Mouse (Mus musculus): ENCODE measurements around the gene Cdc73.
"Not testable (repeated sequence)": the region's sequence is repeated elsewhere in the genome, so short reads cannot be mapped to it uniquely, and the experiment has no call there.

Gene Cdc73

GRCm38 (mm10) chr1:143664786-143665185, 37.9 kb downstream of the Cdc73 start:
- not testable (repeated sequence) for DNase-seq

GRCm38 (mm10) chr1:143663197-143663596, 39.5 kb downstream of the Cdc73 start:
- DNase-seq, result no peak

GRCm38 (mm10) chr1:143653646-143654045, 49.0 kb downstream of the Cdc73 start:
- no peak for DNase-seq

- DNase-seq, result no peak
Observed at GRCm38 (mm10) chr1:143650317-143650716, 52.4 kb downstream of the Cdc73 start.

- DNase-seq, result no peak
Observed at GRCm38 (mm10) chr1:143646219-143646618, 56.5 kb downstream of the Cdc73 start.

- no peak for DNase-seq
Observed at GRCm38 (mm10) chr1:143645386-143645785, 57.3 kb downstream of the Cdc73 start.

- DNase-seq, result peak; percentile 3
Observed at GRCm38 (mm10) chr1:143644221-143644620, 58.5 kb downstream of the Cdc73 start.

GRCm38 (mm10) chr1:143640650-143641407, 61.9 kb downstream of the Cdc73 start, which contains the start of gene B3galt2:
B3galt2 (plus strand) TSS chr1:143640664.
- peak; percentile 5 for DNase-seq

- DNase-seq, result no peak
Observed at GRCm38 (mm10) chr1:143632854-143633587, 69.7 kb downstream of the Cdc73 start.

GRCm38 (mm10) chr1:143632361-143632760, 70.3 kb downstream of the Cdc73 start:
- DNase-seq, result no peak

GRCm38 (mm10) chr1:143631337-143631736, 71.4 kb downstream of the Cdc73 start:
- DNase-seq, result no peak

- no peak for DNase-seq
Observed at GRCm38 (mm10) chr1:143622634-143623033, 80.1 kb downstream of the Cdc73 start.

GRCm38 (mm10) chr1:143621930-143622329, 80.8 kb downstream of the Cdc73 start:
- no peak for DNase-seq

- DNase-seq, result no peak
Observed at GRCm38 (mm10) chr1:143619760-143620159, 82.9 kb downstream of the Cdc73 start.

- no peak for DNase-seq
Observed at GRCm38 (mm10) chr1:143612901-143613300, 89.8 kb downstream of the Cdc73 start.

GRCm38 (mm10) chr1:143608911-143609310, 93.8 kb downstream of the Cdc73 start:
- DNase-seq, result no peak

- DNase-seq, result no peak
Observed at GRCm38 (mm10) chr1:143596864-143597263, 105.8 kb downstream of the Cdc73 start.

- DNase-seq, result no peak
Observed at GRCm38 (mm10) chr1:143576824-143577543, 125.7 kb downstream of the Cdc73 start.

- DNase-seq, result no peak
Observed at GRCm38 (mm10) chr1:143558235-143558634, 144.5 kb downstream of the Cdc73 start.

- DNase-seq, result no peak
Observed at GRCm38 (mm10) chr1:143555533-143555932, 147.2 kb downstream of the Cdc73 start.

- DNase-seq, result no peak
Observed at GRCm38 (mm10) chr1:143554621-143555020, 148.1 kb downstream of the Cdc73 start.
